Mouse (Mus musculus) small intestine, adult 2 months (tissue): ENCODE results near the gene Kdelc2. TPM values are rescaled to one million over a fixed set of nuclear protein-coding genes. Genes with fewer than 3 reads are reported as not detected.

Source experiments
- H3K27ac ChIP-seq: fragments of 200-500 bp; 2 replicates; pipeline ENCODE4 v1.5.1; 2012; ENCODE audit warnings: low read depth, low read length, control low read depth, inconsistent platforms; ENCODE audit not compliant: insufficient read depth
- H3K27me3 ChIP-seq: fragments of 200-500 bp; 2 replicates; pipeline ENCODE4 v1.6.1; 2012; ENCODE audit warnings: mild to moderate bottlenecking, moderate library complexity, low read length, inconsistent platforms; ENCODE audit not compliant: control insufficient read depth, insufficient read depth
- H3K36me3 ChIP-seq: fragments of 200-500 bp; 2 replicates; pipeline ENCODE4 v1.6.1; 2012; ENCODE audit warnings: mild to moderate bottlenecking, low read length, control low read depth, inconsistent platforms; ENCODE audit not compliant: control insufficient read depth, insufficient read depth
- H3K4me1 ChIP-seq: fragments of 200-500 bp; 2 replicates; pipeline ENCODE4 v1.6.1; 2012; ENCODE audit warnings: low read length, inconsistent platforms, mixed read lengths; ENCODE audit not compliant: control insufficient read depth, insufficient read depth, insufficient read length
- H3K4me3 ChIP-seq: fragments of 200-500 bp; 2 replicates; pipeline ENCODE4 v1.5.1; 2012; ENCODE audit warnings: low read depth, mild to moderate bottlenecking, control low read depth, inconsistent platforms, low read length, moderate library complexity
- CTCF ChIP-seq: fragments of 200-500 bp; IDR thresholded peaks from 2 replicates; pipeline ENCODE4 v1.5.1; 2012; ENCODE audit warnings: low read depth, mild to moderate bottlenecking, control low read depth, inconsistent platforms, low read length, moderate library complexity, mixed read lengths; ENCODE audit not compliant: insufficient replicate concordance, insufficient read length; ENCODE audit errors: extremely low read depth
- POLR2A ChIP-seq: fragments of 200-500 bp; IDR thresholded peaks from 2 replicates; pipeline ENCODE4 v1.6.1; 2012; ENCODE audit warnings: low read depth, mild to moderate bottlenecking, control low read depth, inconsistent platforms, low read length, moderate library complexity
- WGBS: fragments of 180-500 bp; shearing (Covaris S2); methylation state at CpG from one replicate; pipeline ENCODE4 v1.1.7; 2018; 5-methylcytosine and 5-hydroxymethylcytosine counted together
- polyA plus RNA-seq: library from polyadenylated mRNA; depleted of rRNA; stranded (reverse); fragments of >200 nt; gene quantifications from 2 replicates; pipeline ENCODE4 v1.2.3, GENCODE M21; 2012

Kdelc2 gene
- polyA plus RNA-seq, 1 experiment, result 2.6 TPM

GRCm38 (mm10) chr9:53344646-53345432 lies 39.0 kb upstream of the Kdelc2 start:
- H3K4me3 ChIP-seq, result no peak overlapping the region
- H3K27ac ChIP-seq, result no peak overlapping the region
- H3K4me1 ChIP-seq, result peaks cover 3% of the 10 kb centered on the region
- 70% methylated on average over 9 of the region's 9 CpGs for WGBS
- TF ChIP-seq POLR2A, result no peak
- no peak for TF ChIP-seq CTCF
- 0 out of 2 replicates have a peak, but pooled peaks cover 2% of the 10 kb centered on the region for H3K36me3 ChIP-seq
- no peaks in the 10 kb centered on the region for H3K27me3 ChIP-seq

- TF ChIP-seq POLR2A (no peak), CTCF (no peak)
- Histone ChIP-seq H3K27me3 (no peaks in the 10 kb centered on the region), H3K36me3 (0 out of 2 replicates have a peak, but pooled peaks cover 2% of the 10 kb centered on the region), H3K27ac (0 out of 2 replicates have a peak overlapping the region, but pooled peaks have one; percentile 12), H3K4me3 (no peak overlapping the region), H3K4me1 (peaks cover 3% of the 10 kb centered on the region)
- 23% methylated on average over 3 of the region's 3 CpGs for WGBS
Observed at GRCm38 (mm10) chr9:53345728-53346127, 38.1 kb upstream of the Kdelc2 start.

- H3K4me3 ChIP-seq, result no peak overlapping the region
- peaks cover 3% of the 10 kb centered on the region for H3K4me1 ChIP-seq
- TF ChIP-seq POLR2A, result no peak
- TF ChIP-seq CTCF, result no peak
- 57% methylated on average over 6 of the region's 6 CpGs for WGBS
- H3K36me3 ChIP-seq, result 0 out of 2 replicates have a peak, but pooled peaks cover 2% of the 10 kb centered on the region
- no peak overlapping the region for H3K27ac ChIP-seq
- H3K27me3 ChIP-seq, result no peaks in the 10 kb centered on the region
Observed at GRCm38 (mm10) chr9:53346402-53346801, 37.4 kb upstream of the Kdelc2 start.

GRCm38 (mm10) chr9:53349211-53349610 lies 34.6 kb upstream of the Kdelc2 start:
- no peak overlapping the region for H3K4me3 ChIP-seq
- 33% methylated on average over 1 of the region's 1 CpGs for WGBS
- TF ChIP-seq CTCF (no peak), POLR2A (no peak)
- 0 out of 2 replicates have a peak, but pooled peaks cover 2% of the 10 kb centered on the region for H3K36me3 ChIP-seq
- H3K27ac ChIP-seq, result no peak overlapping the region
- peaks cover 3% of the 10 kb centered on the region for H3K4me1 ChIP-seq
- no peaks in the 10 kb centered on the region for H3K27me3 ChIP-seq

GRCm38 (mm10) chr9:53350331-53350730 lies 33.5 kb upstream of the Kdelc2 start:
- H3K36me3 ChIP-seq, result 0 out of 2 replicates have a peak, but pooled peaks cover 2% of the 10 kb centered on the region
- no peak for TF ChIP-seq CTCF
- TF ChIP-seq POLR2A, result no peak
- no peaks in the 10 kb centered on the region; the same call in 1 of the 2 replicates for H3K4me1 ChIP-seq
- 92% methylated on average over 2 of the region's 2 CpGs for WGBS
- no peak overlapping the region for H3K4me3 ChIP-seq
- no peak overlapping the region for H3K27ac ChIP-seq
- H3K27me3 ChIP-seq, result no peaks in the 10 kb centered on the region

- H3K4me3 ChIP-seq, result no peak overlapping the region
- peaks cover 2% of the 10 kb centered on the region for H3K4me1 ChIP-seq
- no peak overlapping the region for H3K27ac ChIP-seq
- 86% methylated on average over 6 of the region's 6 CpGs for whole genome bisulfite sequencing
- H3K27me3 ChIP-seq, result no peaks in the 10 kb centered on the region
- no peak for TF ChIP-seq POLR2A
- TF ChIP-seq CTCF, result no peak
- 0 out of 2 replicates have a peak, but pooled peaks cover 2% of the 10 kb centered on the region for H3K36me3 ChIP-seq
Observed at GRCm38 (mm10) chr9:53351899-53352298, 31.9 kb upstream of the Kdelc2 start.

GRCm38 (mm10) chr9:53353161-53353560 lies 30.7 kb upstream of the Kdelc2 start:
- H3K4me1 ChIP-seq, result peaks cover 5% of the 10 kb centered on the region
- 84% methylated on average over 5 of the region's 5 CpGs for WGBS
- H3K4me3 ChIP-seq, result no peak overlapping the region
- no peaks in the 10 kb centered on the region for H3K27me3 ChIP-seq
- no peak for TF ChIP-seq CTCF
- TF ChIP-seq POLR2A, result no peak
- no peak overlapping the region for H3K27ac ChIP-seq
- no peaks in the 10 kb centered on the region for H3K36me3 ChIP-seq
